Mouse (Mus musculus) c-Kit-positive CD71-positive TER-119-negative erythroid progenitor cells, embryonic 14.5 days (primary cell): Measurements from ENCODE around the gene Gfod2.

Experiments
- DNase-seq: peaks from one replicate; pipeline ENCODE4 v3.0.0-alpha.2; 2013; ENCODE audit warnings: low read depth

Gene Gfod2

DNA sequence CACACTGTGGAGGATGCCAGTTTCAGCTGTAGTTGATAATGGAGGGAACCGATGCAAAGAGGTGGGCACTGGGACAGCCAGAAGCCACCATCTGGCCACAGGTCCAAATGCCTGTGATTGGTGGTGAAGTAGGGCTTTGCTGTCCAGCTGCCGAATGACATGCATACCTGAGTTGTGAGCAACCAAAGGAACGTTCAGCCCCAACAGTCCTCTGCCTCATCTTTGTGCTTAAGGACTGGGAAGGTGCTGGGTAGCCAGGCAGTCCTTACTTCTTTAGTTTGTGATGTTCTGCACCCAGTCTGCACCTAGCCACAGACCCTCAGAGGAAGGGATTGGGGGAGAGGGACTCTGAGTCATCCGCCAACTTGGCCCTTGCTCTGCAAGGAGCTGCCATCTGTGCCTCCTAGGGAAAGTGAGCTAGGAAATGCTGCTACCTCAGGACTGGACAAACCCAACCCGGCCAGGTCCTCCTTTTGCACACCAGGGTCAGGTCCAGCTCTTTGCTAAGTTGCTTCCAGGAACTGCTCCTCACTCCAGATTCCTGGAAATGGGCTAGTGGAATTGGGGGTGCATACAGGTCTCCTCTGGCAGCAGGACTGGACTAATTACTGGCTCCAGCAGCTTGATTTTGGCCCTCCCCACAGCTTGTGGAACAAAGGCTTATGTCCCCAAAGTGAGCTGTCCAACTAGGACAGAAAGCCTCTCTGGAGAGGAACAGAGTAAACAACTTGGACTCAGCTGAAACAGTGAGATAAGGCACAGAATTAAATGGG, 10.2 kb upstream of the Gfod2 start:
- DNase-seq = no peak

GRCm38 (mm10) chr8:105757796-105758276, 628 bp downstream of the Gfod2 start:
- no peak for DNase-seq

DNA sequence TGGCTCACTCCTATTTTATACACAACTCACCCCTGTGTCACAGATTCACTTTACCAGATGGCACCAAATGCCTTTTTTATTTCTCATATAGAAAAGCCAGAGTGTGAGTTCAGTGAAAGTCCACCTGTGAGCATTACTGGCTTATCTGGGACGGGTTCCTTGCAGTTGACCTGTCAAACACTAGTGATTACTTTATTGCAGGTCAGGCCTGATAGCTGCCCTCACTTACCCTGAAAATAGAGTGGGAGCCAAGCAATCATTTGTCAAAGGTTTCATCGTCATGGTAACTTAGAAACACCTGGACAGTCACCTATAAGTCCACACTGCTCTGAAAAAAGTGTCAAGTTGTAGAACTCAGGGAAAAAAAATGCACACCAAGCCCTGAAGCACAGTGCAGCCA, 3.8 kb downstream of the Gfod2 start:
- no peak for DNase-seq

DNA sequence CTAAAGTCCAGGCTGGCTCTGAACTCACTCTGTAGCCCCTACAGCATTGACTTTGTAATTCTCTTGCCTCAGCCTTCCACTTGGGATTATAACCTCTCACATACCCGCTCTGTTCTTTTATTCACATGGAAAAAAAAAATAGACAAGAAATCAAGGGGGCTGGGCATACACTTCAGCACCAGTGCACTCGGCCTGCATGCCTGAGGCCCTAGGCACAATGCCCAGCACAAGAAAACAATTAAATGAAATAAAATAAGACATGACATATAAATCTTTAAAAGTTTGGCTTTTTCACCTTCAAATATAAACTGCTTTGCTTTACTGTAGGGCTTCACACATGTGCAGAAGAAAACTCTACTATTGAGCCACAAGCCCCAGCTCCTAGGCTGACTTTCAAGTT, 4.5 kb downstream of the Gfod2 start:
- DNase-seq = no peak

- no peak for DNase-seq
Measured at GRCm38 (mm10) chr8:105750606-105751005, 7.9 kb downstream of the Gfod2 start.

DNA sequence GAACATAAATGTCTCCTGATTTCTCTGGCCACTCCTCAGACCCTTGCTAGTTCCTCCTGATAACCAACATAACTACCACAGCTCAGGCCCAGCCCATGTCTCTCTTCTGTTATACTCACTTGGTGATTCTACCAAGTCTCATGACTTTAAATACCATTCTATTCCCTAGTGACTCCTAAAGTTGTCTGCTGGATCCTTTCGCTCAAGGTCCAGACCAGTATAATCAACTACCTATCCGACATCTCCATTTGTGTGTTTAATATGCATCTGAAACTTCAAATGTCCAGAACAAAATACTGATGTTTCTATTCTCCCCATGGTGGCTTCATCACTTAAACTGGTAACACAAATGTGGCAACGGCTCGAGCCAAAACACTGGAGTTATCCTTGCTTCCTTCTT, 15.2 kb downstream of the Gfod2 start:
- DNase-seq = no peak

DNA sequence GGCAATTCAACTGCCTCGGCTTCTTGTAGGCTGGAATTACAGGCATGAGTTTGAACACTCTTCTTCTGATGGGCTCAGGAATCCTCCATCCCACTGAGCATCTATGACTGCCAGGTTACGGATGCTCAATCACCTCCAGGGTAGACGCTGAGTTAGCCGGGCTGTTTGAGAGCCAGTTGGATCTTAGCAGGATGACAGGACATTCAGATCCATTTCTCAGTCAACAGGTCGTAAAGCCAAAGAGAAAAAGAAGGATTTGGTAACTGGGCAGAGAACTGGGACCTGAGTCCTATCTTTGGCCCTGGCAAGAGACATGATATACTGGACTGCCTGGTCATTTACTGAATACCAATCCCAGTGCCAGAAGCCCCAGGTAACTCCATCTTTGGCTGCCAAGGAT, 19.2 kb downstream of the Gfod2 start:
- no peak for DNase-seq

DNA sequence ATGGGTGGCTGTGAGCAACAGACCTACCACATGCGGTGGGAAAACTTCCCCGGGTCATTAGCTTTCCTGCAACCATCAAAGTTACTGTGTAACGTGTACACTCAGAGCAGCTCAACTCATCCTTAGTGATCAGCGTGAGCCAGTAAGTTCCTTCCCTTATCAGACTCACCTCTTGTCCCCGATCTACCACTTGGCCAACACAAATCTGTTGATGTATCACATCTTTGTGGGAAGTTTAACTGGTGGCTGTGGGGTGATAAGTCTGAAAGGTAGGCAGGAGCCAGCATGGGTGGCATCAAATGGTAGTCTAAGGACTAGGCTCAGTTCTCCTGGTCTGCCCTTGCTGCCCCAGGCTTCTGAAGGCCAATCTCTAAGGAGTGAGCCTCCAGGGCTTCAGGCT, 26.3 kb downstream of the Gfod2 start:
- DNase-seq = peak; percentile 29

- no peak for DNase-seq
Measured at GRCm38 (mm10) chr8:105727397-105728124, 30.9 kb downstream of the Gfod2 start.

DNA sequence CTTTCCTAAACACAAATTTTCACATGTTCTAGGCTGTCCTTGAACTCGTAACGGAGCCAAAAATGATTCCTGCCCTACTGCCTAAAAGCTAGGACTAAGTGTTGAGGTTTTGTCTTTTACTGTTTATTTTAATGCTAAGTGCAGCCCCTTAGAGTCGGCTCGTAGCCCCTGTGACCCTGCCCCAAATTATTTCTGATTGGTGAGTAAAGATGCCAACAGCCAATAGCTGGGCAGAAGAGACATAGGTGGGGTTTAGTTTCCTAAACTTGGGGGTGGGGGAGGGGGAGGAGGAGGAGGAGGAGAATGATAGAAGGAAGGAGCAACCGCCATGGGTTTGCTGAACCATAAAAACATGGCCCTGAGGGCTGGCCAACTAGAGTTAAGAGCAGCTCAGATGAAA, 32.7 kb downstream of the Gfod2 start:
- DNase-seq = no peak

DNA sequence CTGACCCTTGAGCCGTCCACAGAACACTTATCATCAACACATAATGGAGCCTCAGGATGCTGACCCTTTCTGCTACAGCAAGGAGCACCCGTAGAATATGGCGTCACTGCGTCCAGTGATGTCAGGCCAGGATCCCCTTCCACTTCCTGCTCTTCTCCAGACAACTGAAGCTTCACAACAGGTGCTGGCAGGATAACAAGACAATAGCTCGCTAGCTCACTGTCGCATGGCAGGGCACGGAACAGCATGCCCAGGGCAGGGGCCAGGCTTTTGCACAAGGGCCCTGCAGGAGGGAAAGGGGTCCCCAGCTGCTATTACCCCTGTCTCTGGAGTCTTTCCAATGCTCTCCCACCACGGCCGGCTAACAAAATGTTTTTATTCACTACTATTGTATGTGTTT, 35.6 kb downstream of the Gfod2 start:
- no peak for DNase-seq

DNA sequence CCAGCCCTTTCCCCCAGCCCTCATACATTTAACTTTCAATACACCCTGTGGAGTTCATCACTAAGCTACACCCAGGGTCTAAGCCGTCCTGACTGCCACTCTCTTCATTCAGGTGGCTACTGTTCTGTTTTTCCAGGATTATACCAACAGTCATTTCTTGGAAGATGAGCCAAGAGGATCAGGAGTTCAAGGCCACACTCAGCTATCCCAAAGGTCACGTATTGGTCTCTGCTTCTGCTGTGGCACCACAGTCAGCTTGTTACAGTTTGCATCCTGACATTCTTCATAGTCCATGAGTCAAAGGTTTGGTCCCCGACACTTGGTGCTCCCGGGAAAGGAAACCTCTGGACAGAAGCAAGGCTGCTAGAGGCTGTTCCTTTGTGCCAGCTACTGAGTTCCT, 38.8 kb downstream of the Gfod2 start:
- no peak for DNase-seq

- no peak for DNase-seq
Measured at GRCm38 (mm10) chr8:105716302-105716945, 42.0 kb downstream of the Gfod2 start.

DNA sequence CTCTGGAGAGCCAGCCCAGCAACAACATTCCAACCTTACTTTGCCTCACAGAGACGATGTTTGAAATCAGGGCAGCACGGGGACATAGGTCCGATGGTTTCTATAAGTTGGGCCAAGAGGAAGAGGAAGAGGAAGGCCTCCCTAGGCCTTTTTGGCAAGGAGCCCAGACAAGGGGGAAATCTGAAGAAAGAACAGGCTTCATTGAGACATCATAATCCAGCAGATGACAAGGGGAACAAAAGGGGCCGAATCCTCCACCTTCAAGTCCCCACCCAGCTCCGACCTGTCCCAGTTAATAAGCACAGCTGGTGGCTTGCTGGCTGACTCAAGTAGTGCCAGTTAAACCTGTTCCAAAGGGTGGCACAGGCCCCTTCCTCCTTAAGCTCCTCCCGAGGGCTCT, 43.4 kb downstream of the Gfod2 start:
- DNase-seq = no peak

DNA sequence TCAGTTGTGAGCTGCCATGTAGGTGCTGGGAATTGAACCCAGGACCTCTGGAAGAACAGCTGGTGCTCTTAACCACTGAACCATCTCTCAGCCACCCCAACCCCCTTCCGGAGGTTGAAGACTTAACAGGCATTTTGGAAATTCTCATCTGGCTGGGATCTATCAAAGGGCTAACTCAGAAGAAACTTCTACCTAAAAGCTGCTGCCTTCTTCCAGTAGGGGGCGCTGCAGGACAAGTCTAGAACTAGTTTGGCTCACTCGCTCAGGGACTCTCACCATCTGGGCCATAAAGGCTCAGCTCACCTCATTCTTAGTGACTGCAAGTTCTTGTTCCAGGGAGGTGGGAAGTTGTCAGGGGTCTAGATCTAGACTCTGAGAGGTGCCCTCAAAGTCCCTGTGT, 44.3 kb downstream of the Gfod2 start:
- DNase-seq = peak; percentile 94

DNA sequence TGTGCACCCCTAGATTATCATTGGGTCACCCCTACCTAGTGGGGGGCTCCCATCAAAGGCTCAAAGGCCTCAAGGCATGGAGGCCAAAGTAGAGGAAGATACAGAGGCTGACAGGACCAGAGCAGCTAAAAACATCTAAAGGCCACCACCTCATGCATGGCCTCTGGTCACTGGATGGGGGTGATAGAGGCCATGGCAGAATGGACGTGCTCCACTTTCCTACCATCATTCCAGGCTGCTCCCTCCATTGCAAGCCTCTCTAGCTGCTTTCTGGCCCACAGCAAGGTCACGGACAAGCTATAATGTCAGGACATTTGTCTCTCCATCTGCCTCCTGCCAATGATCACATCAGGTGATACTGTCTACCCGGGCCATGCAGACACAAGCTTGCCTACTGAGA, 46.2 kb downstream of the Gfod2 start:
- DNase-seq = no peak

DNA sequence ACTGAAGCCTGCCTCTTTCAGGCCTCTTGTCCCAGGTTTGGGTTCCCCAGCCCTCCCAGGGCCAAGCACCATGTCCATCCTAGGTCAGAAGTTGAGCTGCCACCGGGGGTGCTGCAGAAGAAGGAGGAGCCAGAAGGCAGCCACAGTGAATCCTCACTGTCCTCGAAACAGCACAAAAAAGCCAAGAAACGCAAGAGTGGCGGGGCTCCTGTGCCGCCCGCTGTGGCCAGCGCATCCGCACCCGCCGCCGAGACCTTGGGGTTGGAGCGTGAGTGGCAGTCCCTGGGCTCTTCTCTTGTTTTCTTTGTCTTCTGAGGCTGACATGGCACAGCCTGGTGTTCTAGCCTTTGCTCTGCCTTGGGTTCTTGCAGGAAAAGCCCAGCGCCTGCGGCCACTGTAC, 49.1 kb downstream of the Gfod2 start:
- no peak for DNase-seq

- DNase-seq = no peak
Measured at GRCm38 (mm10) chr8:105708675-105709074, 49.8 kb downstream of the Gfod2 start.

GRCm38 (mm10) chr8:105707498-105708403, 50.7 kb downstream of the Gfod2 start, which contains the start of the genes 4933405L10Rik and Enkd1:
Gene 4933405L10Rik (plus strand): TSS chr8:105707655.
Gene Enkd1 (minus strand): TSS chr8:105708210.
- peak; percentile 80 for DNase-seq

DNA sequence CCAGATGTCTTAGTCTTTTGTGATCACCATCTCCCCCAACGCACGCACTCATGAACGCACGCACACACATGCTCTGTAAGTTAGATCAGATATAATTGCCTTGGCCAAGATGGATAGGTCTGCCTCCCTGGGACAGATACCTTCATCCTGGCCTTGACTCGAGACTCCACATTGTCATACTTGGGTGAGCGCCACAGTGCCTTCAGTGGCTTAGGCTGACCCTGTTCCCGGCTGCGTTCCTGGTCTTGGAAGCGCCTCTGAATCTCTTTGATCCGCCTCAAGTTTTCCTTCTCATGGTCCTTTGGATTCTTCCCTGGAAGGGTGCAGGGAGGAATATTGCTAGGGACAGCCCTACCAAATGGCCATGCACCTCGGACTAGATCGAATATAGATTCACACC, 52.0 kb downstream of the Gfod2 start:
- no peak for DNase-seq

GRCm38 (mm10) chr8:105704955-105705354, 53.5 kb downstream of the Gfod2 start:
- no peak for DNase-seq
